Mouse (Mus musculus) urinary bladder, postnatal 4 days (tissue): ENCODE measurements around the gene Mab21l2.
A peak's percentile ranks its signal among the peaks of the same experiment; 100 is the strongest.

Experiments used
- DNase-seq, 2 experiments: peaks; one replicate each; pipeline ENCODE4 v3.0.0; 2021 to 2022; ENCODE audit warnings: low spot score in 2 of 2

Mab21l2 gene

DNA sequence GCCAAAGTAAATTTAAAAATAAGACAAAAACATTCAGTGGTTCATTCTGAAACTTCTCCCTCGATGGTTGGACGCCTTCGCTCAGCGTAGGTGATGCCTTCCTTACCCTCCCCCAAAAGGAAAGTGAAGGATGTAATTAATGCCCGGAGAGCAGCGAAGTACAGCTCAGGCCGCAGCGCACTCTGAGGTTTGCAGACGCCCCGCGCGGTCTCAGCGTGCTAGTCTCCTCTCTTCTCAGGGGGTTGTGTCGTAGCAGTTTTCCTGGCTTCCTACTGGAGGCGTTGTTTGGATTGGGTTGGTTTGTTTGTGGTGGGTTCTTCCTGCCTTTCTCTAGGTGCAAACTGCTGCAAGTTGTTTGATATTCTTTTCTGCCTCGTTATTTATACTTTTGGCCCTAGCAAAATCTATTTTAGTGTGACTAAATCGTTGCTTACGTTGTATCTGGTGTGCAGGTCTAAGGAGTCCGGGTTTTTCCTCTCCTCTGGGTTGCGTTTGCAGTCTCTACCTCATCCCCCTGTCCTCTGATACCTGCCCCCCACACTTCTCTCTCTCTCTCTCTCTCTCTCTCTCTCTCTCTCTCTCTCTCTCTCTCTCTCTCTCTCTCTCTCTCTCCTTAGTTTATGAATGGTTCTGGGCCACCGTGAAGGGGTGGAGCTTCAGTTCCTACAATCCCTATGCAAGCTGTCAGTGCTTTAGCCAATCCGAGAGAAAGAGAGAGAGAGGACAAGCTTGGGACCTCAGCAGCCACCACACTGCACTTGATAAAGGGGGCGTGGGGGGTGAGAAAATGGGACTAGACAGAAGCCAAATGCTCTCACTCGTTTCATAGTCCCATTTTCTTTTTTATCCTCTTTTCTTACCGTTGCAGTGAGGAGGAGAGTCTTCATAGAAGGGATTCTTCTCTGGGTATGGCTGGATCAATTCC, at the start of gene Mab21l2:
Gene Mab21l2, minus strand, starts transcription at position 539 of the 925 bp plus-strand sequence.
- DNase-seq: no peak

DNA sequence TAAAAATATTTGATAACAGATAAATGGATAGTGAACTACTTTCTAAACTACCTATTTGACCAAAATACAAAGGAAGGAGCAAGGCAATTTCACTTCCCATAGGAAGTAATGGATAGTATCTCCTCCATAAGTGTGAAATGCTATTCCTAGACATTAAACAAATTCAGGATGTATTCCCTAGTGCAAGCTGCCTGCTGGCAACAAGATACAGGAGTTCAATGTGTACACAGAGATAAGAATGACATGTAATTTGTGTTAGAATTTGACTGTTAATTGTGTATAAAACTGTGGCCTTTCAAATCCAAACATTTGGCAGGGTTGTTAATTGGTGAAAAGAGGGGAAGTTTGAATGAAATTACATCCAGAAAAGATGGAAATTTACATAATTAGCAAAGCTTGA, 26.9 kb upstream of the Mab21l2 start:
- no peak for DNase-seq

DNA sequence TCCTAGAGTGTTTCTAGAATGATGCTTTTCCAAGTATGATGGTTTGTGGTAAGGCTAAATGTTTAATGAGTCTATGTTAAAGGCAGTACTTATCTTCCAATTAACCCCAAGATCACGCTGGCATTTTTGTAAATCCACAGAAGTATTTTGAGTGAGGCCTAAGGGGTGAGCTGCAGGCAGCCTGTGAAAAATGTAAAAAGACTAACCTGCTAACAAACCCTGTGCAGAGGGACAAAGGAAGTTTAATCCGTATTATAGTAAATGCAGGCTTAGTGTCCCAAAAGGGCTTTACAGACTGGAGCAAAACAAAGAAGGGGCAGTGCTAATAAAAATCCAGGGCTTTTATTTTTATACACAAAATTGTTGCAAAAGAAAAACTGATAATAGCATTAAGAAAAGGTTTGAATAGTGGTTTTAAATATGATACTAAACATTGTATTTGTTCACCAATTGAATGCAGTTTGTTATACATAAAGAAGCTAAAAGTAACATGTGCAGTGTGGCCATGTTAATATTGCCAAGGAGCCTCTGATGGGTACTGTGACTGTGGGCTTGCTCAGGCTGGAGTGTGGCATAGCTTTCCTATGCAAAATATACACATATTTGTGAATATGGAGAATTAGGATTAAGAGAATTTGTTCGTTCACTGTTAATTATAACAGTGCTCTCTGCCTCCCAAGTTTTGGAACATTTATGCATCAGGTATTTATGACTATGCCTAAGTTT, 24.3 kb upstream of the Mab21l2 start:
- no peak for DNase-seq

DNA sequence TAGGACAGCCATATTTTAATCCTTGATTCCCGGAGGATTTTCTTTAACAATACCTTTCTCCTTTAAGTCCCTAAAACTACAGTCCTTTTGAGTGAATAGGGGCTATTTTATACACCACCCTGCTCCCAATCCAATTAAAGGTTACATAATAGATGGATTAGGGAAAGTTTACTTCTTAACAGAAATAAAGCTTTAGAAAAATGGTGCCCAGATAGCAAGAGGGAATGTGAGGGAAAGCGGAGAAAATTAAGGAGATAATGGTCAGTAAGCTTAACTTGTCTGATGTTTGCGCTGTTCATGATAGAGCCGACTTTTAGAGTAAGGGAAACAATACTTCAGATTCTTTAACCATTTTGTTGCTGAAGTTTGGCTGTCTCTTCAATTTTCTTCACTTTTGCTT, 23.1 kb upstream of the Mab21l2 start:
- DNase-seq: no peak

DNA sequence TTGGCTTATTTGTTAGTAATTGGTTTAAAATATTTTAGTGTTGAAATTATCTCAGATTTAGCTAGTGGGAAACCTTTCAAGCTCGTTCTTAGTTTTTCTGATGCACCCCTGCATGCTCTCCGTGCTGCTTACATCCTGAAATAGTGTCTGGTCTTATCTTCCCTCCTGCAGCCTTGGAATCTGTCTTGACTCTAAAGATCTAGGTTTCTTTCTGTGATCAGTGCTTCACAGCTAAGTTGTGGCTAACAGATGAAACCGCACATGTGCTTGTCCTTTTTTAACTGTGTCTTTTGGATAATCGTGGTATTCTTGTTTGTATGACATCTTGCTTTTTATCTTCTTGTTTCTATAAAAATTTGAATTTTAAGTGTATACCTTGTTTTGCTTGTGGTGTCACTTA, 18.9 kb upstream of the Mab21l2 start:
- DNase-seq: no peak

DNA sequence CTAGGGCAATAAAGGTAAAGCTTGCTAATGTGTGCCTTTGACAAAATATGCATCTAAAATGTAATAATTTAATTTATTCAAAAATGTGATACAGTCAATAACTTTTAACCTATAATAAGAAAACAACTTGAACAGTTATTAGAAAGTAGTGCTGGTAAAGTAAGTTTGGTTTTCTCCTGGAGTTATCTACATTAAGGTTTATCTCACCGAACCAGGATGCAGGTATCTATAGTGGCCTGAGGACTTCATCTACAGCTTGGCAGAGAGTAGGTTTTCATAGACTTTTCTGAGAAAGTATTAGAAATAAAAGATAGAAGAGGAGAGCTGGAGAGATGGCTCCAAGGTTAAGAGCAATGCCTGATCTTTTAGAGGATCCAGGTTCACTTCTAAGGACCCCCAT, 13.0 kb upstream of the Mab21l2 start:
- DNase-seq: no peak

DNA sequence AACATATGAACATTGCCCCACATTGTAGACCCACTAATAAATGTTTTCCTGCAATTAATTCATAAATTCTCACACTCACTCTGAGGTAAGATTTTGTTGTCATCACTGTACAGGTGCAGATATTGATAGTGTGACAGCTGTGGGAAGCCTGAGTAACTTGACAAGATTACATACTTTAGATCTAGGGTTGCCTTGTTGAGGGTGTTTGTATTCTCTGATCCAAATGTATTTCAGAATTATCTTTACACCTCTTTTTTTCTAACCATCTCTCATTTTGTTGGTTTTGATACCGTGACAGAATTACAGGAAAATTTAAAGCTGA, 12.6 kb upstream of the Mab21l2 start:
- no peak for DNase-seq

DNA sequence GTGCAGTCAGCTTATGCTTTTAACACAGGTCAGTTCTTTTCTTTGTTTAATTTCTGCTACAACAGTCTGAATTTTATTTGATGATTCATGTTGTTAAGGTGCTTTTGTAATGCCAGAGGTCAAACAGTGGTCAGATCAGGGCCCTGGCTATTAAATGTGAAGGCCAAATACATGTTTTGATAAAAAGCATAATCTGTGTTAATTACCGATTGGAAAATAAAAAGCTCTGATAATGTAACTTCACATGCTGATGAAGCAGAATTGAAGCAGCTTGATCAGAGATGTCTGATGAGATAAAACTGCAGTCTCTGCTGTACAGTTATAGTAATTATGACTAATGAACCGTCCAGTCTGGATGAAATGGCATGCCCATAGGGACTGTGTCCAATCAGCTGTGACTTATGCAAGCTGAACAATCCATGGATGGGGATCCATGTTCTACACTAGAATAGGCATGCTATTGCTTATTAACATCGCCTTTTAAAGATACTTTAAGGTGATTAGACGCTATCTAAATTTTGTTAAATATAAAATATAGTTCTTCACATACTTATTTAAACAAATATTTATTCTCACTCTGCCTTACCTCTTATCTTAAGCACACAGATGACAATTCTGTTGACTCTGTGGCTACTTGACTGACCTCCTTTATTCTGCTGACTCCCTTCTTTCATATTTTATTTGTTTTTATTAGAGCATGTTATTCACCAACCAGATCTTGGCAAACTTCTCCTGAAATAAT, 12.0 kb upstream of the Mab21l2 start:
- DNase-seq: no peak

DNA sequence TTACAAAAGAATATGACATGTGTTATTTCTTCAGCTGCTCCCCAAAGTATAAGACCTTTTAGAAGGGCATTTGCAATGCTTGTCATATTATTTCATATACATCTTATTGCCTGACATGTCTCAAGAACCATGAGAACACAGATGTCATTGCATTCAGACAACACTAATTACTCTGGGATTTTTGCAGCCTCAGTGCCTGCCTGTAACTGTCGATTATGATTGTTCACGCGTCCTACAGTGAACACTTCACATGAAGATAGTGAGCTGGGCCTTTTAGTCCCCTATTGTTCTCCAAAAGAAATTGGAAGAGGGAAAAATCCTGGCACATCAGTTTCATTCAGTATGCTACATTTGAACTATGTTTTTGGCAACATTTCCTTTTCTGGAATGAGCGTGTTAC, 11.2 kb upstream of the Mab21l2 start:
- DNase-seq: no peak

DNA sequence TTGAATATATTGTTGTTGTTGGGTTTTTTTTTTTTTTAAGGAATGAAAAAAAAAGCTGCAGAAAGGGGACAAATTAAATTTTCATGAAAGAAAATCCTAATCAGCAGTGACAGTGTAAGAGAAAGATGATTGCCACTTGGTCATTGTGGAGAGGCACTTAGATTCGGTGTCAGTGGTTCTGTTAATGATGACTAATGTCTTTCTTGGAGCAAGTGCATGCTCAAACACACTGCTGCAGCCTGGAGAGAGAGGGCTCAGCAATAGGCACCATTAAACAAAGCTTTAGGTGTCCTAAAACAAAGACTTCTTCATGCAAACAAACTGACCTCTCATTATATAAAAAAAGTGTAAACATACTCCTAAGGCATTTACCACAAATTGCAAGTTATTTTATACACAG, 10.5 kb upstream of the Mab21l2 start:
- no peak for DNase-seq

DNA sequence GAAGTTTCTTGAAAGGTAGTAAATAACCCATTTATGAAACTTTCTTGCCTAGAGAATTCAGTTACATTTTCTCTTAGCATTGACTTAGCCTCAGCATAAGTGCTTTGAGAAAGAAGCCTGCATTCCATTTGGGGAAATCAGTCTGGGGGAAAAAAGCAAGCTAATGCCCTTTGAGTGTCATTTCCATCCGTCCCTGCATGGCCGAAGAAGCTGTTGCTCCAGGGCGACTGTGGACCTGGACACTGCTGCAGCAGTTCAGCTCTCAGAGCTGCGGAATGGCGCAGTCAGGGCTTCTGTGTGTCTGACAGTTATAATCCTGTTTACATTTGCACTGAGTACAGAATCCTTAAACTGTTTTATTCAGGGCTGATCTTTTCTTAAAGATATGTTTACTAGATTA, 3.7 kb upstream of the Mab21l2 start:
- DNase-seq: no peak

DNA sequence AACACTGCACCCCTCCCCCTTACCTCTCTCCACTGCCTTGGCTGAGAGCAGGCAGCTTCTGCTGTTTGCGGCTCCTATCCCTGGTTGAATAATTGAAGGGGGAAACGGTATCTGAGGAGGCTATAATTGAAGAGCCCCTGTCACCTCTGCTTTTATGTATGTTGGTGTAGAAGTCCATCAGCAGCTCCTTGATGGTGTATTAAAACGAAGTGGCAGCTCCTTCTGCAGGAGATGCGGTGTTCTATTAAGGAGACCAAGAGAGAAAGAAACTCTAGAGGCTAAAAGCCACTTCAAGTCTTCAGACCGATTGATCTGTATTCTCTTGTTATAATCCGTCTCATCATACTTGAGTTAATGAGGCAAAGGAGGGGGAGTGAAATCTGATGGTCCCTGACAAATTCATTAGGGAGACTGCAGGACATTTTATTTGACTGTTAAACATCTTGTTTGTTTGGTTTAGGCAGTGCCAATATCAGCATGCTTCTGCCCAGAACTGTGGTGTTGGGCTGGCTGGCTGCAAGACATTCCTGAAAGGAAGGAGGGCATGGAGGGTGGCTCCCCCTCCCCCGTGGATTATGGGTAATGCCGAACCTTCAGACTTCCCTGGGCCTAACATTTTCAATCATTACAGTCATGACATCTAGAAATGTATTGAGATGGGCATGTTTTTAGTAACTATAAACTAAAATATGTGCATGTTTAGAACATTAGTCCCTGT, 2.7 kb upstream of the Mab21l2 start:
- DNase-seq: no peak

DNA sequence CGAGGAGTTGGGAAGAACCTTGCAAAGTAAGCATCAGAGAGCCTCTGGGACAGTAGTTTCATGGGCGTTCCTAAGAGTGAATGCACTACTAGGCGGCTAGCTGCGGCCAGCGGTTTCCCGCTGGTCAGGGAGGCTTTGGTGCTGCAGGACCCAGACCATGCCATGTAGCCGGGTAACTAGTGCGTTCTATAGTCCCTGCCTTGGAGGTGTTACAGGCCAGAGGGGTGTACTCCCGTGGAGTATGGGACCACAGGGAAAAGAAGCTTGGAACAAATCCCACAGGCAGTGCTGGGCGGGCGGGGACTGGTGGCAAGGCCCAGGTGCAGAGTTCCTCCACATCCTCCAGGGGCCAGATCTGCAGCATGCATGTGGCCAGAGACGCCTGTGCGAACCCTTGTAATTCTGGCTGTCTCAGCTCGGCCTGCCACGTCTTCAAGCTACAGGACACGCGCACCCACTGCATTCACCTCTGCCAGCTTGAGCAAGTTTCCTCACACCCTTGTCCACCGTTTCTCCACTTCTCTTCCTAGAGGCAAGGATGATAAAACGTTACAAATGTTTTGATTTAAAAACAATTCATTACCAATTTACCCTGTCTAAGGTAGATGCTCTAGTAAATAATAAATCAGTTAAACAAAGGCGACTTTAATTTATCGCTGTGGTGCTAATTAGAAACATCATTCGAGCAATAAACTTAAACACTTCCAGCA, 2.0 kb upstream of the Mab21l2 start:
- DNase-seq: no peak

DNA sequence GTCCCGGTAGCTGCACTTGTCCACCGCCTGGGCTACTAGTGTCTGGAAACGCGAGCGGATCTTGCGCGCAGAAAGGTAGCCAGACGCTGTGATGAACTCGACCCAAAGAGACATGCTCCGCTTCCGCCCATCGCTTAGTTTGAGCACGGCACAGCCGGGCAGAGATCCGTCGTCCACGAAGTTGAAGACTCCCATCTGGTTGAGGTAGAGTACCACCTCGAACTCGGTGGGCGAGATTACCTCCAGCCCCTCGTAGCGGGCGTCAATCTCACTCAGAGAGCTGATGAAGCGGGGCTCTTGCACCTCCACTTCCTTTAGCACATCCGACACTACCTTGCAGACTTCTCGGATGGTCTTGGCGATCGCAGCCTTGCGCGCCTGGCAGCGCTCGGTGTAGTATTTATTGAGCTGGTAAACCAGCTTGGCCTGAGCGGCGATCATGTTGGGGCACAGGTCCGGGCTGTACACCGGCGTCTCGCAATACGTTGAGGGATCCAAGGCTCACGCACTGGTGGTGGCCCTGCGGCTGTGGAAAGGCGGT, 1.1 kb downstream of the Mab21l2 start:
- DNase-seq: no peak

DNA sequence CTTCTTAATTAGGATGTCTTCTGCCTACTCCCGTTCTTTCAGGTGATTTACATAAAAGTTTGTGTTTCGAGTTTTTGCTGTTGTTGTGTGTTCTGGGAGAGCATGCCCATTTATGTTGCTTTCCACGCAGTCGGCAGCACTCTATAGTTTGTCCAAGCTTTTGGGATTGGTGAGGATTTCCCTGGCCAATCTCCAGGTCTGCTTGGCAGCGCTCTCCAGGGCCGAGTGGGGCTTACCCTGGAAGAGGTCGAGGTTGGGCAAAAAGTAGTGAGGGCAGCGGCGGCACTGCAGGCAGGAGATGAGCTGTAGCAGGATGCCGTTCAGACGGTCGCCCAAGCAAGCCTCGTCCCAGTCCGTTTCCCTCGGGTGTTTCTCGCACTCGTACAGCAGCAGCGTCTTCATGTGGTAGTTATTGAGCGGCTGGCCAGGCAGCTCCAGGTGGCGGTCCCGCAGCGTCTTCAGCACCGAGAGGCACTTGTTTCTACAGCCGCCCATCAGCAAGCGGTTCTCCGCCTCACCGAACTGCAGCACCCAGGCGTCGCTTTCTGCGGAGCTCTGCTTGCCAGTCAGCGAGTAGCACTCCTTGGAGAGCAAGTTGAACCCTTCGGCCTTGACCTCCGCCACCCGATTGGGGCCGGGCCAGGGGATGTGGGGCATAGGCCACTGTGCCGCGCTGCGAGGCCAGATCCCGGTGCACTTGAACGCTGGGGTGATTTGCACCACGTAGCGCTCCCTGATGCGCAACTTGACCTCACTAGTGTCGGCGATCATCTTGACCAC, 1.8 kb downstream of the Mab21l2 start:
- peak in 1 of 2 experiments; percentile 62 for DNase-seq

DNA sequence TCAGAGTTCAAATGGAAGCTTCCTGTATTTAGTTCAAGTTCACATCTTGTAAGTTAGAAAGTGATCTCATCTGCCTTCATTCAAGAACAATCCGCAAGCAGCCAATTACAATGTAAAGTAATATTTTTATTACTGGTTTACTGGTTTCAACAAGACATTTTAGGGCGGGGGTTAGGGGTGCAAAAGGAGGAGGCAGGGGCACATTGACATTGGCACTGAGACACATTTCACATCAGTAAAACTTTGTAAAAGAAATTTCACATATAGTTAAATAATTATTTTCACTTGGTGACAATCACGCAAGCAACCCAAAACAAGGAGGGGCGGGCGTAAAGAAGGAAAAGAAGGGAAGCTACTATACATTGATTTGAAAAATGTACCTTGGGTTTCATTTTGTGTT, 2.5 kb downstream of the Mab21l2 start:
- DNase-seq: no peak

DNA sequence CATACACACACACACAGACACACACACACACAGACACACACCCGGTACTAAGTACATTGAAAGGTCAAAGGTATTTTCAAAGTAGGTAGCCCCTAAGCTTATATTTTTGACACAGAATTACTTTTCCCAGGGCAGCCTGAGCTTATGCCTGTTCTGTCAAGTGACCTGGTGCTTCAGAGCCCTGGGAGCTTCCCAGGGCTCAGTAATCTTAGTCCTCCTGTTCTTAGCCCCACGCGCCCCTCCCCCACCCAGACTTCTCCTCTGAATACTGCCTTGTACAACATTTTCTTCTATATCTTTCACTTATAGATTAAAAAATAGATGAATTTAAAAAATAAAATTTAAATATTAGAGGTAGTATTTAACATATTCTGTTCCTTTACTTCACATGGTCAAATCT, 3.6 kb downstream of the Mab21l2 start:
- no peak for DNase-seq

DNA sequence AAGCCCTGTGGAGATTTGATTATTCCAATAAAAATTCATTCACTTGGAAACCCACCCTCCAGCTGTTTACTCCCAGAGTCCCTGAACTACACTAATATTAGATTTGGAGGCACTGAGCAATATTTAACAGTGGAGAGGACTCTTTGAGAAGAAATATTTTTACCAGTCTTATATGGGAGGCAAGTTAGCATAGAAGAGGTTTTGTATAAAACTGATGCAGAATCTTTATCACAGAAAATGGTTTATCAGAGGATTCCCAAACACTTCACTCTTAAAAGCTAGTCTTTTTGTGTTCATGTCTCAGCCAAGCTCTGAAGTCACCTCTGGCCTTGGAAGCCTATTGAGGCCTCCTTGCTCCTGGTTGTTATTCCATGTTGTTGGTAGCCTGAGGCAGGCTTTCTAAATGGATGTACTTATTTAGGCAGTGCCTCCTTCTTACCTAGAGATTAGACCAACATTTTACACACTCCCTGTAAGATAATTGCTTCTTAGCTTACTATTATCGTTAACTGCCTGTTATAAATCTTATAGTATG, 6.5 kb downstream of the Mab21l2 start:
- no peak for DNase-seq

DNA sequence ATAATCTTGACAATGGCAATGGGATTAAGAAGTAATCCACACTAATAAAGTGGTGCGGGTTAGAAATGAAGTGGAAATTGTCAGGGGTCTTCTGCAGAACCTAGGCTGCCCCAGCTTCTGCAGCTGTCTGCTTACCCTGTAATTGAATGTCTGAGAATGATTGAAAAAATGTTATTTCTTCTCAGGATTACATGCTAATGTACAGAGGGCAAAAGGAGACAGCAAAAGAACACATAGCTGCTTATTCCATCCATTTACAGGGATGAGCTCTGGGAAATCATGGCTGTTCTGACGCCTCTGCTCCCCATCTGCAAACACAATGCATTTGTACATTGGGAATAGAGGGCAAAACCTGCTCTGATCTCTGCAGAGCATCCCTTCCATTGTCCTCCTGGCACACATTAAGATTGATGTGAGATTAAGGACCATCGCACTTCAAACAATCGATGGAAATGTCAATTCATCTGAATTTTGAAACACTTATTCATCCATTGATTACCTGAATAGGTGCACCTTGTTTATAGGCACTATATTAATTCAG, 7.3 kb downstream of the Mab21l2 start:
- DNase-seq: no peak
